Mouse (Mus musculus) stomach, postnatal 0 days (tissue): ENCODE data around the gene Cd300c. TPM values are rescaled to one million over a fixed set of nuclear protein-coding genes. Genes with fewer than 3 reads are reported as not detected.

Experiments used
- ATAC-seq: fragments of 200-750 bp; cut with Nextera tagmentation; 2 replicates; pipeline ENCODE4 v1.8.0; 2017; ENCODE audit not compliant: low FRiP score, low TSS enrichment
- DNase-seq: peaks from one replicate; pipeline ENCODE4 v3.0.0-alpha.2; 2016; ENCODE audit warnings: low spot score
- H3K27ac ChIP-seq: fragments of 300-500 bp; sonication (generic); replicated peaks from 2 replicates; pipeline ENCODE4 v1.5.1; 2014; ENCODE audit warnings: mild to moderate bottlenecking, control low read depth
- H3K27me3 ChIP-seq: fragments of 300-500 bp; sonication (generic); 2 replicates; pipeline ENCODE4 v1.6.1; 2014; ENCODE audit warnings: low read length; ENCODE audit not compliant: control insufficient read depth, insufficient read depth
- H3K36me3 ChIP-seq: fragments of 300-500 bp; sonication (generic); 2 replicates; pipeline ENCODE4 v1.6.1; 2014; ENCODE audit warnings: low read length, mixed read lengths; ENCODE audit not compliant: control insufficient read depth, insufficient read depth
- H3K4me1 ChIP-seq: fragments of 300-500 bp; sonication (generic); replicated peaks from 2 replicates; pipeline ENCODE4 v1.6.1; 2014; ENCODE audit warnings: antibody characterized with exemption; ENCODE audit not compliant: control insufficient read depth, insufficient read depth
- H3K4me2 ChIP-seq: fragments of 300-500 bp; sonication (generic); replicated peaks from 2 replicates; pipeline ENCODE4 v1.6.1; 2014; ENCODE audit warnings: low read depth, mild to moderate bottlenecking, control low read depth, moderate library complexity
- H3K4me3 ChIP-seq: fragments of 300-500 bp; sonication (generic); 2 replicates; pipeline ENCODE4 v1.5.1; 2014; ENCODE audit warnings: low read depth, low read length, control low read depth
- H3K9ac ChIP-seq: fragments of 300-500 bp; sonication (generic); 2 replicates; pipeline ENCODE4 v1.6.1; 2014; ENCODE audit warnings: mild to moderate bottlenecking, low read length, control low read depth, mixed read lengths
- H3K9me3 ChIP-seq: fragments of 300-500 bp; sonication (generic); 2 replicates; pipeline ENCODE4 v1.6.1; 2016; ENCODE audit warnings: low read length; ENCODE audit not compliant: control insufficient read depth
- CTCF ChIP-seq: IDR thresholded peaks from 2 replicates; pipeline ENCODE4 v1.5.1; 2016; ENCODE audit warnings: antibody characterized with exemption, low read depth, mild to moderate bottlenecking, moderate library complexity
- EP300 ChIP-seq: optimal IDR thresholded peaks from 2 replicates; pipeline ENCODE3; 2016; ENCODE audit warnings: antibody characterized with exemption
- WGBS: fragments of 180-500 bp; shearing (Covaris S2); extraction: QIAGEN DNeasy Blood & Tissue Kit; methylation state at CpG from one replicate; pipeline ENCODE4 v1.1.7; 2014; 5-methylcytosine and 5-hydroxymethylcytosine counted together
- polyA plus RNA-seq: library from polyadenylated mRNA; unstranded; fragments of >200 nt; fragmentation: Nextera tagmentation; extraction: Ambion mirVana; gene quantifications from 2 replicates; pipeline ENCODE4 v1.2.1, GENCODE M21; 2015

Gene Cd300c
- polyA plus RNA-seq, 1 experiment from 2014 or later = not detected

DNA sequence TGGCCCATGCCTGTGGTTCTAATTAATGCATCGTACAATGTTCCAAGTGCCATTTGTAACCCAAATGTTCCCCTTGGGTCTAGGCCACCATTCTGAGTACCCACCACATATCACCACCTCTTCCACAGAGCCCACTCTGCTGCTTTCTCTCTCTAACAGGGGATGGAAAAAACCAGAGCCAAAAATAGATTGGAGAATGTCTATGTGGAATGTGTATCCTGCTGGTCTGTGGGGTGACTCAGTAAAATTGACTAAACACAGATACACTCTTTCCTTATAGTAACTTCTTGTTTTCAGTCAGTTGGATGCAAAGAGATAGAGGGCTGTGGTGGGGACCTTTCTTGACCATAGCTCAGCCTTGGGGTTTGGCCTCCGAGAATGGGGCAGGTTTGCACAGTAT is 39.4 kb downstream of the Cd300c start:
- ATAC-seq (no peak), DNase-seq (peak; percentile 5)
- Histone ChIP-seq H3K27ac (no peak overlapping the region), H3K36me3 (no peaks in the 10 kb centered on the region), H3K4me1 (no peaks in the 10 kb centered on the region), H3K4me3 (no peak overlapping the region), H3K4me2 (no peak overlapping the region), H3K27me3 (no peaks in the 10 kb centered on the region), H3K9ac (no peak overlapping the region), H3K9me3 (no peaks in the 10 kb centered on the region)
- TF ChIP-seq EP300 = no peak
- TF ChIP-seq CTCF = no peak
- 80% methylated on average over 2 of the region's 2 CpGs for WGBS

DNA sequence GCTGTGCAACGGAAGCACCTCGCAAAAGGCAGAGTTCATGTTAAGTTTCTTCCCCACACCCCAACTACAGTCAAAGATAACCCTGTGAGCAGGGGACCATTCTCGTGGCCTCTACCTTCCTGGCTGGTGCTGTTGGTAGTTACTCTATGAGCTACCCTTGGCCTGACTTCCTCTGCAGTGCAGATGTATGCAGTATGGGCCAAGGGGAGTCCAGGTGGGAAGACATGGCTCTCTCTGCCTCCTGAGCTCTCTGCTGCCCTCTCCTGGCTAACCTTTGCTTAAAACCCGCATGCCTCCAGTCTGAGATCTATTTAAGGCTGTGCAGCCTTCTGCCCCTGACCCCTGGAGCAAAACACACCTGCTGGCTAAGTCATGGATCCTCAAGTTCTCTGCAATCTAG is 45.0 kb downstream of the Cd300c start:
- Histone ChIP-seq H3K4me2 (no peak overlapping the region), H3K9ac (no peak overlapping the region), H3K27me3 (no peaks in the 10 kb centered on the region), H3K36me3 (no peaks in the 10 kb centered on the region), H3K27ac (no peak overlapping the region), H3K4me3 (no peak overlapping the region), H3K9me3 (no peaks in the 10 kb centered on the region), H3K4me1 (no peaks in the 10 kb centered on the region)
- ATAC-seq (no peak), DNase-seq (peak; percentile 42)
- no peak for TF ChIP-seq EP300
- peak; percentile 63 for TF ChIP-seq CTCF
- 76% methylated on average over 4 of the region's 4 CpGs for WGBS

DNA sequence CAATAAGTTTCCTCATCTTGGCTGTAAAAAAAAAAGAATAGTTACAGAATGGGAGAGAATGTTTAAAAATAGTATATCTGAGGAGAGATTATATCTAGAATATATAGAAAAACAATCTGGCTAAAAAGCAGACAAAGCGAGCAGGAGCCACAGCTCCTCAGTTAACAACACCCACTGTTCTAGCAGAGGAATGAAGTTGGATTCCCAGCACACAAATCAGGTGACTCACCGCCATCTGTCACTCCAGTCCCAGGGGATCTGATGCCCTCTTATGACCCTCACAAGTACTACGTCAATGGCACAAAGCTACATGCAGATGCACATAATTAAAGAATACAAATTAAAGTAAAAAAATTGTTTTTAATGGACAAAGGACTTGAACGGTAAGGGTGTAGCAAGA is 46.5 kb downstream of the Cd300c start:
- H3K4me2 ChIP-seq = no peak overlapping the region
- H3K36me3 ChIP-seq = no peaks in the 10 kb centered on the region
- H3K9ac ChIP-seq = no peak overlapping the region
- H3K4me3 ChIP-seq = no peak overlapping the region
- no peaks in the 10 kb centered on the region for H3K9me3 ChIP-seq
- H3K27me3 ChIP-seq = no peaks in the 10 kb centered on the region
- H3K27ac ChIP-seq = no peak overlapping the region
- DNase-seq (no peak), ATAC-seq (no peak)
- no peaks in the 10 kb centered on the region for H3K4me1 ChIP-seq
- TF ChIP-seq EP300 = no peak
- no peak for TF ChIP-seq CTCF
- 68% methylated on average over 4 of the region's 4 CpGs for WGBS

DNA sequence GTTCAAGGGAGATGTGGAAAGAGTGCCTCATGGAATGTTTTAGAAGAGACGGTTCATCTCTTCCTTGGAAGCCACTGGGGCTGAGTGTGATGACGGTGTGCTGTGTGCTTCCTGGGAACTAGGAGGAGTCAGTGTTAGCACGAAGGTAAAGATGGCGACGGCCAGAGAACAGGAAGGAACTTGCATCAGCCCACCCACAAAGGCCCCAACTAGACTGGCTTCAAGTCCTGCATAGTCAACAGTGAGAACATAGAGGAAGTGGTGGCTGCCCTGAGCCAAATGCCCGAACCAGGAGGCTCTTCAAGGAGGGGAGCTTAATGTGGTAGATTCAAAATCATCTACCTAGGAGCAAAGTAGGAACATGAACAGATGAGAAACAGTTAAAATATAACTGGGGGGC is 51.8 kb downstream of the Cd300c start:
- H3K9me3 ChIP-seq = no peaks in the 10 kb centered on the region
- no peak overlapping the region for H3K4me2 ChIP-seq
- no peak overlapping the region for H3K4me3 ChIP-seq
- H3K9ac ChIP-seq = no peak overlapping the region
- ATAC-seq (no peak), DNase-seq (no peak)
- TF ChIP-seq EP300 = no peak
- no peak for TF ChIP-seq CTCF
- no peaks in the 10 kb centered on the region for H3K27me3 ChIP-seq
- no peak overlapping the region for H3K27ac ChIP-seq
- H3K36me3 ChIP-seq = no peaks in the 10 kb centered on the region
- no peaks in the 10 kb centered on the region for H3K4me1 ChIP-seq
- WGBS = 67% methylated on average over 6 of the region's 6 CpGs

DNA sequence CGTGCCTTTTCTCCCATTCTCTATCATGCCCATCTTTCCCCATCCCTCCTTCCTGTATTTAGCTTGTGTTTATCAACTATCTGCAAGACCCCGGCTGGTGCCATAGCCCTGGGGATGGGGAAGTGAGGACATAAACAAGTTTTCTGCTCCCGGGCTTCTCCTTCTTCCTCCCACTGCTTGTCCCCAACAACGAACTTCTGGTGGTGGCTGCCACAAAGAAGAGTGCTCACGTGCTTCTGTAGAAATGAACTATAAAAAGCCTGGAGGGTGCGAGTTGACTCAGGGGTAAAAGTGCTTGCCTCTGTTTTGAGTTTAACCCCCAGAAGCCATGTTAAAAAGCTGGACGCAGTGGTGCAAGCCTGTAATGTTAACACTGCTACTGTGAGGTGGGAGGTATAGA is 54.0 kb downstream of the Cd300c start:
- H3K4me3 ChIP-seq = no peak overlapping the region
- ATAC-seq (no peak), DNase-seq (no peak)
- TF ChIP-seq CTCF (no peak), EP300 (no peak)
- no peaks in the 10 kb centered on the region for H3K27me3 ChIP-seq
- H3K4me2 ChIP-seq = no peak overlapping the region
- no peak overlapping the region for H3K27ac ChIP-seq
- WGBS = 29% methylated on average over 7 of the region's 7 CpGs
- no peaks in the 10 kb centered on the region for H3K4me1 ChIP-seq
- H3K9me3 ChIP-seq = no peaks in the 10 kb centered on the region
- H3K36me3 ChIP-seq = no peaks in the 10 kb centered on the region
- no peak overlapping the region for H3K9ac ChIP-seq

DNA sequence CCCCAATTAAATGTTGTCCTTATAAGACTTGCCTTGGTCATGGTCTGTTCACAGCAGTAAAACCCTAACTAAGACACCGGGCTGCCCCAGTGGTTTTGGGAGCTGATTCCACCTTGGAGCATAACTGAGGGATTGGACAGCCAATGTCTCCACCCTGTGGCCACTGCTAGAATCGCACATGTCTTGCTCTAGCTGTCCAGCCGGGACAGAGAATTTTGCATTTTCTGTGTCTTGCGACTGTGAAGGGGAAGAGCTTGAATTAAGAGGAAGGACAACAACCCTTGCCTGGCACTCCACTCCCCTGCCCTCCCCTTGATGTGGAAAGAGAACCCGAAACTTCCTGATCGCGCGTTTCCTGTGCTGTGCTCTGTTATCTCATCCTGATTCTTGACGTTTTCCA is 56.1 kb downstream of the Cd300c start:
- WGBS = 19% methylated on average over 9 of the region's 9 CpGs
- DNase-seq (peak; percentile 82), ATAC-seq (peak; percentile 57; the same call in 1 of the 2 replicates)
- Histone ChIP-seq H3K27me3 (no peaks in the 10 kb centered on the region), H3K4me2 (no peak overlapping the region), H3K36me3 (no peaks in the 10 kb centered on the region), H3K9ac (no peak overlapping the region), H3K9me3 (no peaks in the 10 kb centered on the region), H3K27ac (no peak overlapping the region), H3K4me1 (no peaks in the 10 kb centered on the region), H3K4me3 (no peak overlapping the region)
- no peak for TF ChIP-seq EP300
- TF ChIP-seq CTCF = peak; percentile 90
